Mouse (Mus musculus) heart, embryonic 12.5 days (tissue): ENCODE data around the gene Arl13b. TPM values are rescaled to one million over a fixed set of nuclear protein-coding genes. Genes with fewer than 3 reads are reported as not detected.

Experiments
- ATAC-seq: fragments of 200-750 bp; cut with Nextera tagmentation; 2 replicates; pipeline ENCODE4 v1.8.0; 2017; ENCODE audit warnings: moderate TSS enrichment, moderate library complexity; ENCODE audit not compliant: insufficient number of reproducible peaks, low FRiP score
- H3K27ac ChIP-seq: fragments of 300-500 bp; sonication (generic); 2 replicates; pipeline ENCODE4 v1.5.1; 2016; ENCODE audit warnings: mild to moderate bottlenecking, moderate library complexity; ENCODE audit not compliant: poor library complexity, severe bottlenecking
- H3K27me3 ChIP-seq: fragments of 300-500 bp; sonication (generic); replicated peaks from 2 replicates; pipeline ENCODE4 v1.6.1; 2016; ENCODE audit warnings: mild to moderate bottlenecking, moderate library complexity
- H3K36me3 ChIP-seq: fragments of 300-500 bp; sonication (generic); 2 replicates; pipeline ENCODE4 v1.6.1; 2016; ENCODE audit warnings: mild to moderate bottlenecking, moderate library complexity
- H3K4me1 ChIP-seq: fragments of 300-500 bp; sonication (generic); replicated peaks from 2 replicates; pipeline ENCODE4 v1.6.1; 2016; ENCODE audit warnings: mild to moderate bottlenecking
- H3K4me2 ChIP-seq: fragments of 300-500 bp; sonication (generic); 2 replicates; pipeline ENCODE4 v1.6.1; 2016; ENCODE audit warnings: mild to moderate bottlenecking, moderate library complexity
- H3K4me3 ChIP-seq: fragments of 300-500 bp; sonication (generic); 2 replicates; pipeline ENCODE4 v1.5.1; 2016; ENCODE audit warnings: mild to moderate bottlenecking
- H3K9ac ChIP-seq: fragments of 300-500 bp; sonication (generic); 2 replicates; pipeline ENCODE4 v1.6.1; 2016; ENCODE audit warnings: mild to moderate bottlenecking, moderate library complexity
- H3K9me3 ChIP-seq: fragments of 300-500 bp; sonication (generic); replicated peaks from 2 replicates; pipeline ENCODE4 v1.6.1; 2016; ENCODE audit warnings: mild to moderate bottlenecking, moderate library complexity
- WGBS: fragments of 180-500 bp; shearing (Covaris S2); methylation state at CpG from one replicate; pipeline ENCODE4 v1.1.7; 2016; 5-methylcytosine and 5-hydroxymethylcytosine counted together
- polyA plus RNA-seq: library from polyadenylated mRNA; unstranded; fragments of >200 nt; fragmentation: Nextera tagmentation; extraction: Ambion mirVana; gene quantifications from 2 replicates; pipeline ENCODE4 v1.2.1, GENCODE M21; 2016

Gene Arl13b
- polyA plus RNA-seq, 1 experiment from 2014 or later = 10.4 TPM

- Histone ChIP-seq H3K27ac (peak within 1 kb of the TSS; percentile 35), H3K4me3 (peak within 1 kb of the TSS; percentile 66), H3K9ac (peak within 1 kb of the TSS; percentile 79), H3K9me3 (no peaks in the 10 kb centered on the region), H3K36me3 (no peaks in the 10 kb centered on the region), H3K27me3 (no peaks in the 10 kb centered on the region), H3K4me2 (peak within 1 kb of the TSS; percentile 79), H3K4me1 (no peaks in the 10 kb centered on the region)
- ATAC-seq = peak; percentile 96
- 3% methylated on average over 42 of the region's 42 CpGs for WGBS
Measured at GRCm38 (mm10) chr16:62854191-62855068, 7.6 kb upstream of the Arl13b start, which contains the start of gene Pros1. TSS of gene Pros1 (plus strand) at chr16:62854307.

DNA sequence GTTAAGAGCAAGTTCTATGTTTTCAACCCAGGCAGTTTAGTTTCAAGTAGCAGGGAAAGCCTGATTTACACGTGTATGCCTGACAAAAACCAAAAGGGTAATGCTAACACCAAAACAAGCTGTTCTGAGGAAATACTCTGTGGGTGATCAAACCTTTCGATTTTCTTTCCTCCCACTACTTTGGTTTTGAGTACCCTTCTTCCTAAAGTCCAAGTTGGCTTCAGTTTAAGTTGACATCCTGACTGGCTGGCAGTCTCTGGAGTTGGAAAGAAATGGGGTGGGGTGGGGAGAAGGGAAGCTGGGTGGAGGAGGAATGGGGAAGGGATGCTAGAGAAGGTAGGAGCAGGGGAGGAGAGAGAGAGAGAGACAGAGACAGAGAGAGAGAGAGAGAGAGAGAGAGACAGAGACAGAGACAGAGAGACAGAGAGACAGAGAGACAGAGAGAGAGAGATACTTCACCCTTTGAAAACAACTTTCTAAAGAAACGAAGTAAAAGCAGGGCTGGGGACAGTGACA lies 6.8 kb upstream of the Arl13b start:
- peak overlapping the region; percentile 35 for H3K27ac ChIP-seq
- no peaks in the 10 kb centered on the region for H3K4me1 ChIP-seq
- H3K36me3 ChIP-seq = no peaks in the 10 kb centered on the region
- H3K27me3 ChIP-seq = no peaks in the 10 kb centered on the region
- no peaks in the 10 kb centered on the region for H3K9me3 ChIP-seq
- peak overlapping the region; percentile 79 for H3K4me2 ChIP-seq
- ATAC-seq = peak; percentile 58
- peak overlapping the region; percentile 66 for H3K4me3 ChIP-seq
- peak overlapping the region; percentile 79 for H3K9ac ChIP-seq
- WGBS = 18% methylated on average over 3 of the region's 3 CpGs

- Histone ChIP-seq H3K27ac (no peak overlapping the region), H3K4me1 (no peaks in the 10 kb centered on the region), H3K27me3 (no peaks in the 10 kb centered on the region), H3K4me3 (no peak overlapping the region), H3K36me3 (no peaks in the 10 kb centered on the region), H3K9me3 (no peaks in the 10 kb centered on the region), H3K9ac (no peak overlapping the region), H3K4me2 (no peak overlapping the region)
- WGBS = 83% methylated on average over 3 of the region's 3 CpGs
- ATAC-seq = no peak
Measured at GRCm38 (mm10) chr16:62852464-62853252, 5.8 kb upstream of the Arl13b start.

DNA sequence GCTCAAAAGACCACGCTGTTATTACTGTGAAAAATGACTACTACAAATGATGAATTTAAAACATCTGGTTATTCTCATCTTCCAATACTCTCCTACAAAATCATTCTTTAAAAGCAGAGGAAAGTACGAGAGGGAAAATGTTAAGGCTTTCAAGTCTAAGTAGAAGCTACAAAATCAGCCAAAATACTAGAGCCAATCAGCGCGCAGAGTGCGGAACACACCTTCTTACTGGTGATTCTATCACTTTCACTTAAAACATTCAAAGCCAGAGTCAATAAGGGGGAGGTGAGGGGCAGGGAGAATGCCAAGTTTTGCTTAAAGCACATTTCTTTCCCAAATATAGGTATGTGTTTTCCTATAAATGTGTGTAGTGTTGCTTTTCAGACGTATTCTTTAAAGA lies 1.5 kb downstream of the Arl13b start:
- no peak overlapping the region for H3K4me2 ChIP-seq
- no peak overlapping the region for H3K27ac ChIP-seq
- ATAC-seq = no peak
- H3K4me3 ChIP-seq = no peak overlapping the region
- no peaks in the 10 kb centered on the region for H3K9me3 ChIP-seq
- WGBS = 86% methylated on average over 6 of the region's 6 CpGs
- no peak overlapping the region for H3K9ac ChIP-seq
- H3K27me3 ChIP-seq = no peaks in the 10 kb centered on the region
- H3K4me1 ChIP-seq = 0 out of 2 replicates have a peak, but pooled peaks cover 4% of the 10 kb centered on the region
- no peaks in the 10 kb centered on the region for H3K36me3 ChIP-seq

DNA sequence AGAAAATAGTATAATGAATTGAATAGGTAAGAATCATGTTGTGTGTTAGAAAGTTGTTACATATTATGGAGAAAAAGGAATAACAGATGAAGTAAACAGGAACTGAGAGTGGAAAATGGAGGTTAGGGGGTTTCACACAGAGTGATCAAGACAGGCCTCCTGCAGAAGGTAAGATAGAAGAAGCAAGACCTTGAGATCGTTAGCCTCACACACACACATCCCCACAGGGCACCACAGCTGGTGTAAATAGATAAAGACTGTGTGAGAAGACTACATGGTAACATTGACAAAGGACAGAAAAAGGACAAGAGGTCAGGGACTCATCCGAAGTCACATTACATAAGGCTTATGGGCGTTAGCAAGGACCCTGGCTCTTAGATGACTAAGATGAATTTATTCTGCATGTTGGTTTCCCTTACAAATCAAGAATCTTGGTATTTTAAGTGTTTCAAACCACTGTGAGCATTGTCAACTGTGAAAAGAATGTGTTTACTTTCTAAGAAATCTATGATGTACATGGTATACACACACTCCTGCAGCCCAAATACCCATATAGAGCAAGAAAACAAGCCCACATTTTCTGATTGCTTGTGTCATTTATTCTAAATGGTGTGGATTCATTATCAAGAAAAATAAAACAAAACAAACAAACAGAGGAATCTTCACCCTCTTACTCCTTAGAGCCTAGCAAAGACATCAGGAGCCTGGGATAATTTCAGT lies 12.7 kb downstream of the Arl13b start:
- no peaks in the 10 kb centered on the region for H3K9me3 ChIP-seq
- H3K27ac ChIP-seq = no peak overlapping the region
- H3K4me1 ChIP-seq = no peaks in the 10 kb centered on the region
- H3K27me3 ChIP-seq = no peaks in the 10 kb centered on the region
- 0 out of 2 replicates have a peak, but pooled peaks cover 3% of the 10 kb centered on the region for H3K36me3 ChIP-seq
- no peak overlapping the region for H3K9ac ChIP-seq
- 38% methylated on average over 3 of the region's 3 CpGs for WGBS
- H3K4me2 ChIP-seq = no peak overlapping the region
- H3K4me3 ChIP-seq = no peak overlapping the region
- peak; percentile 85 for ATAC-seq

- ATAC-seq = no peak
- Histone ChIP-seq H3K4me1 (no peaks in the 10 kb centered on the region), H3K9ac (no peak overlapping the region), H3K4me3 (no peak overlapping the region), H3K4me2 (no peak overlapping the region), H3K27me3 (no peaks in the 10 kb centered on the region), H3K27ac (no peak overlapping the region), H3K9me3 (no peaks in the 10 kb centered on the region), H3K36me3 (0 out of 2 replicates have a peak, but pooled peaks cover 3% of the 10 kb centered on the region)
- 14% methylated on average over 4 of the region's 4 CpGs for WGBS
Measured at GRCm38 (mm10) chr16:62832481-62832880, 14.4 kb downstream of the Arl13b start.

DNA sequence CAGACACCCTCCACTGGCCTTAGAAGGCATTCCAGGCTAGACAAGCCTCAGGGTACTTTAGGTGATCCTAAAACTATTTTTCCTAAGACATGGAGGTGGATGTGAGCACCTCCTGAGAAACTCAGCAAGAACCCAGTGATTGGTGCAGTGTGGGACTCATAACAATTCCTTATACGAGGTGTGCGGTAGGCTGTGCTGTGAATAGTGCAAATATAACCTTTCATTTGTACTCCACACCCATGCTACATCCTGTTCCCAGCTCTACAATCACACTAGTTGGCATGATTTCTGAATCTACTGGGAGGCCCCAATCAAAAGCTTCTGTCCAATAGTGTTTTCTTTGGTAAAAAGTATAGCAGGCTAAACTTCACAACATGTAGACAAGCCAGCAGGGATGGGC lies 14.8 kb downstream of the Arl13b start:
- no peaks in the 10 kb centered on the region for H3K4me1 ChIP-seq
- H3K36me3 ChIP-seq = 0 out of 2 replicates have a peak, but pooled peaks cover 3% of the 10 kb centered on the region
- no peak for ATAC-seq
- H3K4me3 ChIP-seq = no peak overlapping the region
- no peak overlapping the region for H3K4me2 ChIP-seq
- H3K9ac ChIP-seq = no peak overlapping the region
- H3K27ac ChIP-seq = no peak overlapping the region
- no peaks in the 10 kb centered on the region for H3K9me3 ChIP-seq
- H3K27me3 ChIP-seq = no peaks in the 10 kb centered on the region
- 81% methylated on average over 2 of the region's 2 CpGs for WGBS

DNA sequence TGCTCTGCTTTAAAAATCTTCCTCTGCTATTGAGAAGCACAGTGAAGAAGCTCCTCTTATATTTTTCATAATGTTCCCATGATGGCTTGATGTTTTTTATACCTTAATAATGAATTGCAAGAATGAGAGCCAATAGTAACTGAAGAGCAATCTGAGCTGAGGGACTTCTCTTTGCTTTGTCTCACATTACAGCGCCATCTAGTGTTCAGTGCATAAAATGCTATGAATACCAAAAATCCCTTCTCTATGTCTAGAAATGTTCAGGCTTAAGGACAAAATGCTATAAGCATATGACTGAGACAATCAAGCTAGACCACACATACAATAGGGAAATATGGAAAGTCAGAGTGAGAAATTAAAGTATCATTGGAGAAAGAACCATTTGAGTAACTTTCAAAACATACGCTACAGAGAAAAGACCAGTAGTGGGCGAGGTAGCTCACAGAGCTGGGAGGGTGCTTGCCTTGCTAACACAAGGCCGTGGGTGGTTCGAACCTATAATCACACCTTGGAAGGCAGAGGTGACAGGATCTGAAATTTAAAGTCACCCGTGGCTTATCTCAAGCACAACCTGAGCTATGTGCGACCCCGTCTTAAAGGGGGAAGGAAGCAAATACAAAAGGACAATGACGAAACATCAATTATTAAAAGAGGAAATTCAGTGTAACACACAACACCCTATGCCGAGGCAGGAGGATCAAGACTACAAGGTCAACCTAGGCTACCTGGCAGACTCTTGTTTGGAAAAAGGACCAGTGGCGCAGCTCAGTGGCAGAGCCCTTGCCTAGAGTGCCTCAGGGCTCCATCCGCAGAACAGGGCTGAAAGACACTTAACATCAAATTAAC lies 20.5 kb downstream of the Arl13b start:
- H3K9me3 ChIP-seq = no peaks in the 10 kb centered on the region
- H3K27ac ChIP-seq = no peak overlapping the region
- H3K27me3 ChIP-seq = no peaks in the 10 kb centered on the region
- no peak overlapping the region for H3K4me3 ChIP-seq
- no peak overlapping the region for H3K9ac ChIP-seq
- H3K4me1 ChIP-seq = no peaks in the 10 kb centered on the region
- 68% methylated on average over 12 of the region's 12 CpGs for WGBS
- 0 out of 2 replicates have a peak, but pooled peaks cover 3% of the 10 kb centered on the region for H3K36me3 ChIP-seq
- ATAC-seq = no peak
- no peak overlapping the region for H3K4me2 ChIP-seq

DNA sequence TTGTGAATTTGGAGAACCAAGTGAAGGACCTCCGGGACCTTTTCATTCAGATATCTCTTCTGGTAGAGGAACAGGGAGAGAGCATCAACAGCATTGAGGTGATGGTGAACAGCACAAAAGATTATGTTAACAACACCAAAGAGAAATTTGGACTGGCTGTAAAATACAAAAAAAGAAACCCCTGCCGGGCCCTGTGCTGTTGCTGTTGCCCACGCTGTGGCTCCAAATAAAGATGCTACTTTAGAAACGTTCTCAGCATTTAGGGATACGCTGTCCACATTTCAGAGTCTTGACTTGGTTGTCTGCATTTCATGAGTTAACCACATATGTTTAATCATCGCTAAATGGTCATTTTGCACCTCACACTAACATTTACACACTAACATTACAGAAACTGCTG lies 24.4 kb downstream of the Arl13b start:
- Histone ChIP-seq H3K36me3 (no peaks in the 10 kb centered on the region), H3K4me2 (no peak overlapping the region), H3K4me1 (no peaks in the 10 kb centered on the region), H3K4me3 (no peak overlapping the region), H3K9ac (no peak overlapping the region), H3K27me3 (no peaks in the 10 kb centered on the region), H3K27ac (no peak overlapping the region), H3K9me3 (no peaks in the 10 kb centered on the region)
- 94% methylated on average over 6 of the region's 6 CpGs for WGBS
- ATAC-seq = no peak

- H3K4me1 ChIP-seq = no peaks in the 10 kb centered on the region
- H3K9ac ChIP-seq = no peak within 1 kb of the TSS
- WGBS = 81% methylated on average over 5 of the region's 5 CpGs
- no peak within 1 kb of the TSS for H3K27ac ChIP-seq
- ATAC-seq = no peak
- H3K27me3 ChIP-seq = no peaks in the 10 kb centered on the region
- H3K4me3 ChIP-seq = no peak within 1 kb of the TSS
- no peaks in the 10 kb centered on the region for H3K9me3 ChIP-seq
- H3K4me2 ChIP-seq = no peak within 1 kb of the TSS
- no peaks in the 10 kb centered on the region for H3K36me3 ChIP-seq
Measured at GRCm38 (mm10) chr16:62814491-62814890, 32.3 kb downstream of the Arl13b start, which contains the start of gene Stx19. TSS of gene Stx19 (plus strand) at chr16:62814676.
